Mouse (Mus musculus) E14TG2a.4 (cell line): ENCODE data around the gene Mst1.

Source experiments
- CTCF ChIP-seq: conservative IDR thresholded peaks from 2 replicates; pipeline ENCODE4 v1.5.1; 2014; ENCODE audit warnings: low read length
- POU5F1 ChIP-seq: IDR thresholded peaks from 2 replicates; pipeline ENCODE4 v1.6.1; 2014; ENCODE audit warnings: low read length, borderline replicate concordance

DNA sequence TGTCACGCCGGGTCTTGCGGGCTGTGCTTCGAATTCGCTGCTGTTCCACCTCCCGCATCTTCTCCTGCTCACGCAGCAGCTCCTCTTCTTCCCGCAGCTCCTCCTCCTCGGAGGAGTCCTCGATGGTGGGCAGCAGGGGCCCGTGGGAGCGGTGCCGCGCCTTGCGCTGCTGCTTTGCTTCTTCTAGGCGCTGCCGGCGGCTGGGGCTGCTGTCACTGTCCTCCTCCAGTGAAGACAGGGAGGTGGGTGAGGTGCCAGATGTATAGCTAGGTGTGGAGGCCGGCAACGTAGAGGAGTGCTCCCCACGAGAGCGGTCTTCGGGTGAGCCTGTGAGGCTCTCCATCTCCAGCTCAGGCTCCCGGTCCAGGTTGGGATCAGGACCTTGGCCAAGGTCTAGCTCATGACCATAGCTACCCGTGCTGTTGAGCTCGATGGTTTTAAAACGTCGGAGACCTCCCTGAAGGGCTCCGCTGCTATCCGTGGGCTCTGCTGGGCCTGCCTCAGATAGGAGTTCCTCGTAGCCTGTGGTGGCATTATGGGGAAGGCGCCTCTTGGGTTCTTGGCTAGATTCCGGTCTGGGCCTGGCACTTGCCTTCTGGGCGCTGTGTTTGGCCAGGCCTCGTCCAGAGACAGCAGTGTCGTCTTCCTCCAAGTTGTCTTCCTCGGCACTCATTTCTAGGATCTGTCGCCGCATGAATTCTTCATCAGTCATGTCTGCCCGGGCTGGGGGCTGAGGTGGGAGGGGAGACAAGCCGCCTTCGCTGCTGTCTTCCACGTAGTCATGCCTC, 35.2 kb downstream of the Mst1 start:
- no peak for TF ChIP-seq CTCF
- no peak for TF ChIP-seq POU5F1
